Mouse (Mus musculus): ENCODE results near the gene Gabbr2.

The Gabbr2 gene

GRCm38 (mm10) chr4:46915476-46915875 lies 76.2 kb downstream of the Gabbr2 start:
- DNase-seq, result no peak

DNA sequence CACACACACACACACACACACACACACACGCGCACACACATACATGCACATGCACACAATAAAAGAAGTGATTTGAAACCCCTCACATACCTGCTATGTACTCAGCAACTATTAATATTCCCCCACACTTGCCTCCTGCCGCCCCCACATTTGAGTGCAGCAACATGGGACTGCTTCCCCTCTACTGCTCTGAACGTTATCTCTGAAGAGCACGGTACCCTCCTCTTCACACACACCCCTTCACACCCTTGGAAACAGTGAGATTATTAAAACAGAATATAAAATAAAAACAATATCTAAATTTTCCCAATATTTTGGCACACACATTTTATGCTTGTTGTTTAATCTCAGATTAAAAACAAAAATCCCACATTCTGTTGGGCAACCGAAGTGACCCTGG lies 77.1 kb downstream of the Gabbr2 start:
- no peak for DNase-seq

DNA sequence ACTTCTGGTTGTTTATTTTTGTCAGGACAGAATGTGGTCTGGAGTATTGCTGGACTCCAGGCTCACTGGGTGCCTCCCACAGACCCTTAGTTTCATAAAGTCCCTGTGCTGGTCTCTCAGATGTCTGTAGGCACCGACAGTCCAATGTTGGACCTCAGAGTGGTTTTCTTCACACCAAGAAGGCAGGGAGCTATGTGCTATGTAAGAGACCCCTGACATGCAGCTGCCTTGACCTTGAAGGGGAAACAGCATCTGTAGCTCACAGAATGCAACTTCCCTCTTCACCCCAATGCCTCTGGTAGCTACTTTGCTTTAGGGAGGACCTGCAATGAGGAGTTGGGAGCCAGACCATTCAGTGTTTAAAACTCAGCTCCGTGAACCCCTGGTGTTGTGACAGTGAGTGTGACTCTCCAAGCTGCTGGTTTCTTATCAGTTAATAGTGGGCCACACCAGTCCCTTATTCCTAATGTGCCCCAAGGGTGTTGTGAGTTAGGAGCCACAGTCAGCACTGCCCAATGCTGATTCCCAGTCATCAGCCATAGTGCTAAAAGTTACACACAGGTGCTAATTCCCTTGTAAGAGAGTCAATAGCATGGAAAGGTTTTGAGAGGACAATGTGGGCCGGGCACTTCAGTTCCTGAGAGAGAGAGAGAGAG lies 85.5 kb downstream of the Gabbr2 start:
- DNase-seq, result no peak

DNA sequence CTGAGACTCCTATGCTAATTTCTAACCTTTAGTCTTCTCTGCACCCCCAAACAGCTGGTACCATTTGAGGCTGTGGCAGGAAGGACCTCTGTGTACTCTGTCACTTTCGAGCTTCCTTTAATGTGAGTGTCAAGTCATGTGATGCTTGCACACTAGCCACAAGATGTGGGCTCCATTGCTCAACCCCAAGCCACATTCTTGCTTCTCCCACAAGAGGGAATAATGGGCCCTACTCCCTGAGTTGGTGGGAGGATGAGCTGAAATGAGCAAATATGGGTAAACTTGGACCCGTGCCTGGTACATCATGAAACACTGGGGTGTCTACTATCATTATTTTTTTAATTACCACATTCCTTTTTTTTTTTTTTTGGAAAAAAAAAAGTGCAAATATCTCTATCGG lies 86.5 kb downstream of the Gabbr2 start:
- DNase-seq, result peak in 1 of 2 experiments; percentile 10

- DNase-seq, result no peak
These were observed 87.5 kb downstream of the Gabbr2 start for GRCm38 (mm10) chr4:46904129-46904528.

- DNase-seq, result no peak
These were observed 93.1 kb downstream of the Gabbr2 start for GRCm38 (mm10) chr4:46898546-46898945.

DNA sequence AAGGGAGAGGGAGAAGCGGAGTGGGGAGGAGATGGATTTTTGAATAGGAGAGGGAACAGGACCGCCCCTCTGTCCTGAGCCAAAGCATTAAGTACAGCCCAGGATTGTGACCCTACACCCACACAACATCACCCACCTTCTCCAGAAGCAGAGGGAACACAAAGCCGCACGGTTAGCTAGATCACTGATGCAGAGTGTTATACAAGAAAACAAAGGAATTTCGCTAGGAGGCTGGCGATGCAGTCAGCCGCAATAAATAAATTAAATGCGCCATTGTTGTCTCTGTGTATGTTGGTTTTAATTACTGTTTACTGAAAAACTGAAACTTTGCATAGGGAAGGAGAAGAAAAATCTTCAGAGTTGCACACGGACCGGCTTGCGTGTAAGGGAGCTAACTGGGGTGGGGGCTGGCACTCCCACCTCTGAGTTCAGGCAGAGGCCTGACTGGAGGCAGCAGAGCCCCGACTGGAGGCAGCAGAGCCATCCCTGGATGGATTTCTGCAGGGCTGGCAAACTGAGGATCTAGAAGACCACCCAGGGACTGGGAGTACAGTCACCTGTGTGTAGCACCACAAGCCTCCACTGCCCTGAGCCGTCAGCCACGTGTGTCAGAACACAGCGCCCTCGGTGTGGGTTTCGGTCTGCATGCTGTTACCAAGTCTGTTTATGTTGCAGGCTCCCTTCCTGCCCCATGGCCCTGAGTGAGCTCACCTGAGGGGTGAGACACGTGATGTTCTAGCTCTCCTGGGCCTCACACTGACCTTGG lies 93.9 kb downstream of the Gabbr2 start:
- no peak for DNase-seq

DNA sequence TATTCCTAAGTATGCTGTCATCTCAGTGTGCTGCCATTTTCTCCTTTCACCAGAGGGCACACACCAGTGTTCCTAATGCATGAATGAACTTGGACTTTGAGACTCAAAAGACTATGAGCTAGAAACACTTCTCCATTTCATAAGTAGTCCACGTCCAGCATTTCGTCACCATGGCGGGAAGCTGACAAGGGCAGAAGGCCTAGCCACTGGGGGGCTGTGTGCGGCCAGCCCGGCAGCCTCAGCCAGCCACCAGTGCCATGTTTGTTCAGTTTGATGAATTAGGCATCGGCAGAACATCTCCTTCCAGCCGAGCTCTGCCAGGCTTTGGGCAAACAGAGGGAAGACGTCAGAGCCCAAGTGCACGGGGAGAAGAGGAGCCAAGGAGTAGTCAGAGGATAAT lies 97.5 kb downstream of the Gabbr2 start:
- DNase-seq, result peak; percentile 88 to 92

GRCm38 (mm10) chr4:46889175-46889574 lies 102.5 kb downstream of the Gabbr2 start:
- peak; percentile 70 to 82 for DNase-seq

GRCm38 (mm10) chr4:46885627-46886383 lies 105.9 kb downstream of the Gabbr2 start:
- peak; percentile 79 to 81 for DNase-seq

- peak; percentile 66 to 78 for DNase-seq
These were observed 107.5 kb downstream of the Gabbr2 start for GRCm38 (mm10) chr4:46884132-46884531.

- peak; percentile 74 to 85 for DNase-seq
These were observed 108.1 kb downstream of the Gabbr2 start for GRCm38 (mm10) chr4:46883546-46883945.

GRCm38 (mm10) chr4:46883047-46883446 lies 108.6 kb downstream of the Gabbr2 start:
- DNase-seq, result peak; percentile 53 to 60

DNA sequence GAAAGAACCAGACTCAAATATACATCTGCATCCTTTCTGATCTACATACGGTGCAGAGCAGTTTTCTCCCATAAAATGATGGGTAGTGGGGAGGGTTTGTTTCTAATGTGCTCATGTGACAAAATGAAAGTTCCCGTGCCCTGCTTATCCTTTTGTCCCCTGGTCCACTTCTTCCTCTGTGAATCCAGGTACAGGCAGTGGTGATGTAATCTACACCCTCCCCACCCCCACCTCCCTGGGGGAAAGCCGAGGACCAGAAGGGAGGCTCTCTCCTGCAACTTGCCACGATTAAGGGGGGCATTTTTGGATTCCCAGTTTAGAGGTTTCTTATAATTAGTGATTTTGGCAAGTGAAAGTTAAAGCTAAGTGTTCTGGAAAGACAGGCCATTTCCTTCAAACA lies 110.4 kb downstream of the Gabbr2 start:
- DNase-seq, result peak; percentile 57 to 65

DNA sequence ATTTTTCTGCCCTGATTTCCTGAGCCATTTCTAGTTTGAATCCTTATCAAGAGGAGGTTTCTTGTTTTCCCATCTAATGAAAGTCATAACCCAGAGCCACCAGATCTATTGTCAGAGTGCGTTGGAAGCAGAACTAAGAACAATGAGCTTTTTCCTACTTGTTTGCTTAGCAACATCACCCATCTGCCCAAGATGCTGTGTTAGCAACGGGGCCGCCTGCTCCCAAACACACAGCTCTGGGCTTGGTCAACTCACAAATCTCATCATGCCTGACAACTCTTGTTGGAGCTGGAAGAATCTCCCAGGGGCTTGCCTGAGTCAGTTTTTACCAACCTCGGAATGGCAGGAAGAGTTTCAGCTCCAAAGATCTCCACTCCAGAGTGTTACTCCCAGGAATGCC lies 111.7 kb downstream of the Gabbr2 start:
- no peak for DNase-seq

DNA sequence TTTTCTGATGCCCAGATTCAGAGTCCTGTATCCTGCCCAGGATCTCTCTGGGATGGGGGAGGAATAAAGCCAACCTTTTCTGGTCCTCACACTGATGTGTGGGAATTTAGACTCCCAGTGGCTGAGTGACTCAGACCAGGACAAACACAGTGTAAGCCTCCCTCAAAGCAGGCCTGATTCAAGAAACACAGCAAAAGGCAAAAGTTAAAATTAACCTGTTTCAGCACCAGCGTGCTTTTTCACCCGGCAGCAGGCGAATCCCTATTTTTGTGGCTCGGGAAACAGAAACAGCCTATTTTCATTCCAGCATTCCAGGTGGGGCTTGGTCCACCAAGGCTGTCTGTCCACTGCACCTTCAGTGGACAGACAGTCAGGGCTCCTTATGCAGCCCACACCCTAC lies 118.9 kb downstream of the Gabbr2 start:
- DNase-seq, result no peak

DNA sequence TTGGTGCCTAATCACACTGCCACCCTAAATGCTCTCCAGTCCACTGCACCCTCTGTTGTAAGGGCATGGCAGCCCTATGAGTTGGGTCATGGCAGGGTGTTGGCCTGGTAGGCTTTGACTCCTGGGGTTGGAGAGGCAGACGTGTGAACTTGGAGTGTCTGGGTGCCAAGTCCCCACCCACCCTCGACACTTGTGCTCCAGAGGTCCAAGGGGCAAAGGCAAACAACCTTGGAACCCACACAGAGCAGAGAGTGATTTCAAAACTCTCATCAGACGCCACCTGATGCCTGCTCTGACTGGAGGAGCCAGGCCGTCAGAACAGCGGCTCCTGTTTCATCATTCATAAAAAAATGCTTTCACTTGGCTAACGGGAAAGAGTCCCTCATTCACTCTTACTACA lies 121.5 kb downstream of the Gabbr2 start:
- peak in 1 of 2 experiments; percentile 16 for DNase-seq

DNA sequence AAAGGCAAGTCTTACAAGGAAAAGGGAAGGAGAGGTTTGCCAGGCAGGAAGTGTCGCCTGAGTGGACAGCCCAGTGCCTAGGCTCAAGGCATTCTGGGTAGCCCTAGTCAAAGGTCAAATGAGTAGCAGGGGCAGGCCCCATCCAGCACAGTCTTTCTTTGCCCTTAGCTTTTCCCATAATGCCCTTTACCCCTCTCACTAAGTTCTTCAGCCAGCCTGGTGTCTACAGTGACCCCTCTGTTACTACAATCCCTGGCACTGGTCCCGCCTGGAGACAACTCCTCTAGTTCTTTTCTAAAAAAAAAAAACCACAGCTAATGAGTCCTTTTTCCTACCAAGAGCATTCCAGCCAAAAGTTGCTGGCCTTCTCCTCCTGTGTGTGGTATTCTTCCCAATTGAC lies 122.3 kb downstream of the Gabbr2 start:
- DNase-seq, result peak in 1 of 2 experiments; percentile 66

DNA sequence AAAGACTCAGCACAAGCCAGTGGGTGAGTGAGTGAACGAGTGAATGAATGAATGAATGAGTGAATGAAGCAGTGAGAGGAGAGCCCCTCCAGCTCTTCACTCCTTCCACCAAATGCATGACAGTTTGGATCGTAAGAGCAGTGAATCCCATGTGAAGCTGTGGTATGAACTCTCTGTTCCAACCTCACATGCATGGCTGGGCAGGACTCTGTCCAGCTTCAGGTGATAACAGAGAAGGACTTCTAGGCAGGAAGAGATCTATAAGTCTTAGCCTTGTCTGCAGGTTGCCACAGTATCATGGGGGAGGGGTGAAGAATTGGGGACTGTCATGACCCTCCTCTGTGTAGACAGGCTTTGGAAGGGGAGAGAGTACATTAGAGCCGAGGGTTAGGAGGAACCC lies 122.8 kb downstream of the Gabbr2 start:
- DNase-seq, result peak in 1 of 2 experiments; percentile 6

DNA sequence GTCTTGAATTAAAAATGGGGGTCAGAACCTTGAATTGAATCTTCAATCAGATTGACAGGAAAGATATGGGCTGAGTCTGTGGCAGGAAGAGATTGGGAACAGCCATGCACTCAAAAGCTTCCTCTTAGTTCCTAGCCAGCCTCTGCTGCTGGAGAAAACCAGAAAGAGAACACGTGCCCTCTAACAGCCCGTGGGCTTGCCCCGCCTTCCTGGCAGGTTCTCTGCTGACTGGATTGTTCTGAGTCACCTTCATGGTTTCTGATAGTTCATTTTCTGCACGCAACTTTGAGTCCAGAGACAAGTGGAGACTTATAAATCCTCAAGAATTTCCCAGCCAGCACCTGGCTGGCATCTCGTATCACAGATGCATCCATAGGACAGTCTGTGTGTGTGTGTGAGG lies 123.5 kb downstream of the Gabbr2 start:
- peak in 1 of 2 experiments; percentile 16 for DNase-seq

DNA sequence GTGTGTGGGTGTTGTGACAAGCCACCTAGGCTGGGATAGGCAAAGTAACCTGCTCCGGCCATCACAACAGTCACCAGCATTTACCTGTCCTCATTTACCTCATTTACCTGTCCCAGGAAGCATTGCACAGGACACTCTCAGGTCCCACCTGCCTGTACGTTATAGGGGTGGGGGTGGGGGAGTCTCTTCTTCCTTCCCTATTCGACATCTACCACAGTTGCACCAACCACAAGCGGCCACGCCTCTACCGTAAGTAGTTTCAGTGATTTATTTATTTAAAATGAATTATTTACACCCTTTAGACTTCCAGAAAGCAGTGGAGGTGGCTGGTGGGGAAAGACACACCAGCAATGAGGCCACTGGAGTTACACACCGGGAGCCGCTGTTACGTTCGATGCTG lies 123.9 kb downstream of the Gabbr2 start:
- no peak for DNase-seq

DNA sequence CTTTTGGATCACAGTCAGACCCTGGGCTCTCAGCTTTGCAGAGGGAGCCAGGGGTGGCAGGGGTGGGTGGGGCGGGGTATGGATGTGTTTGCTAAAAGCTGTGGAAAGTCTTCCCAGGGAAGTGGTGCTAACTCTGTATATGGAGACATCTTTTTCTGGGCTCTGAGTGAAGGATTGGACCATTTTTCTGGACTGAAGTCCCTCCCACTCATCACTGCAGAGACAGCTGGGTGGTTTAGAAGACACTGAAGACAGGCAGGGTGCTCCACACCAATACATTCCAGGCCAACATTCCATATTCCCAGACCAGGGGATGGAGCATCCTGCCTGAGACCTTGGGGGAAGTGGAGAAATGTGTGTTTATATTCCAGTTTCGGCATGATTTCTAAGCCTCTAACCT lies 125.6 kb downstream of the Gabbr2 start:
- DNase-seq, result no peak

GRCm38 (mm10) chr4:46863721-46864120 lies 128.0 kb downstream of the Gabbr2 start:
- DNase-seq, result peak in 1 of 2 experiments; percentile 59

GRCm38 (mm10) chr4:46862677-46863076 lies 129.0 kb downstream of the Gabbr2 start:
- DNase-seq, result no peak

Data from cerebellum, postnatal 10 days (tissue).